Mouse (Mus musculus): ENCODE data around the gene Gm20388.
"Not testable (repeated sequence)": the region's sequence is repeated elsewhere in the genome, so short reads cannot be mapped to it uniquely, and the experiment has no call there.

Gene Gm20388

GRCm38 (mm10) chr8:121127291-121127701, 1216.7 kb downstream of the Gm20388 start:
- peak; percentile 81 for DNase-seq

GRCm38 (mm10) chr8:121127756-121128375, 1217.2 kb downstream of the Gm20388 start, which contains the start of gene Foxl1:
Gene Foxl1, plus strand, starts transcription at chr8:121127940.
- DNase-seq, result no peak

- peak; percentile 44 for DNase-seq
Observed at GRCm38 (mm10) chr8:121128531-121129264, 1218.1 kb downstream of the Gm20388 start.

GRCm38 (mm10) chr8:121129265-121129940, 1218.8 kb downstream of the Gm20388 start:
- no peak for DNase-seq

- DNase-seq, result peak; percentile 70
Observed at GRCm38 (mm10) chr8:121130522-121130921, 1219.9 kb downstream of the Gm20388 start.

- no peak for DNase-seq
Observed at GRCm38 (mm10) chr8:121132961-121133513, 1222.4 kb downstream of the Gm20388 start.

GRCm38 (mm10) chr8:121134102-121134501, 1223.5 kb downstream of the Gm20388 start:
- DNase-seq, result no peak

GRCm38 (mm10) chr8:121134512-121134911, 1223.9 kb downstream of the Gm20388 start:
- no peak for DNase-seq

- no peak for DNase-seq
Observed at GRCm38 (mm10) chr8:121136856-121137255, 1226.2 kb downstream of the Gm20388 start.

GRCm38 (mm10) chr8:121145457-121146134, 1235.0 kb downstream of the Gm20388 start:
- not testable (repeated sequence) for DNase-seq

GRCm38 (mm10) chr8:121148573-121149083, 1238.0 kb downstream of the Gm20388 start:
- no peak for DNase-seq

GRCm38 (mm10) chr8:121152394-121152793, 1241.8 kb downstream of the Gm20388 start:
- peak; percentile 87 for DNase-seq

GRCm38 (mm10) chr8:121156990-121157491, 1246.4 kb downstream of the Gm20388 start:
- no peak for DNase-seq

GRCm38 (mm10) chr8:121158812-121159211, 1248.2 kb downstream of the Gm20388 start:
- no peak for DNase-seq

- DNase-seq, result no peak
Observed at GRCm38 (mm10) chr8:121161437-121161836, 1250.8 kb downstream of the Gm20388 start.

- DNase-seq, result no peak
Observed at GRCm38 (mm10) chr8:121162413-121162812, 1251.8 kb downstream of the Gm20388 start.

GRCm38 (mm10) chr8:121162906-121163695, 1252.5 kb downstream of the Gm20388 start:
- no peak for DNase-seq

- peak; percentile 82 for DNase-seq
Observed at GRCm38 (mm10) chr8:121164017-121164469, 1253.4 kb downstream of the Gm20388 start.

GRCm38 (mm10) chr8:121168033-121168432, 1257.4 kb downstream of the Gm20388 start:
- DNase-seq, result no peak

- DNase-seq, result no peak
Observed at GRCm38 (mm10) chr8:121170116-121170515, 1259.5 kb downstream of the Gm20388 start.
